Mouse (Mus musculus) C2C12 (cell line): ENCODE data around the gene Sypl.

Experiments
- CEBPB ChIP-seq: IDR thresholded peaks from one replicate; pipeline ENCODE4 v1.6.1; 2011; ENCODE audit warnings: low read depth, mild to moderate bottlenecking, control low read depth, moderate library complexity
- CTCF ChIP-seq: IDR thresholded peaks from one replicate; pipeline ENCODE4 v1.5.1; 2011; ENCODE audit not compliant: control insufficient read depth, insufficient read depth, insufficient read length
- FOSL1 ChIP-seq: IDR thresholded peaks from one replicate; pipeline ENCODE4 v1.8.0; 2011; ENCODE audit warnings: mild to moderate bottlenecking, low read length; ENCODE audit not compliant: poor library complexity, insufficient read depth, severe bottlenecking
- MAX ChIP-seq: IDR thresholded peaks from one replicate; pipeline ENCODE4 v1.6.1; 2011; ENCODE audit warnings: mild to moderate bottlenecking, control low read depth
- MYOD1 ChIP-seq: IDR thresholded peaks from one replicate; pipeline ENCODE4 v1.6.1; 2011; ENCODE audit warnings: low read depth; ENCODE audit not compliant: control insufficient read depth, insufficient read length
- MYOG ChIP-seq: IDR thresholded peaks from one replicate; pipeline ENCODE4 v1.6.1; 2011; ENCODE audit not compliant: control insufficient read depth, insufficient read length; ENCODE audit errors: extremely low read depth
- USF1 ChIP-seq: IDR thresholded peaks from one replicate; pipeline ENCODE4 v1.6.1; 2011; ENCODE audit warnings: low read depth, mild to moderate bottlenecking, control low read depth, moderate library complexity

DNA sequence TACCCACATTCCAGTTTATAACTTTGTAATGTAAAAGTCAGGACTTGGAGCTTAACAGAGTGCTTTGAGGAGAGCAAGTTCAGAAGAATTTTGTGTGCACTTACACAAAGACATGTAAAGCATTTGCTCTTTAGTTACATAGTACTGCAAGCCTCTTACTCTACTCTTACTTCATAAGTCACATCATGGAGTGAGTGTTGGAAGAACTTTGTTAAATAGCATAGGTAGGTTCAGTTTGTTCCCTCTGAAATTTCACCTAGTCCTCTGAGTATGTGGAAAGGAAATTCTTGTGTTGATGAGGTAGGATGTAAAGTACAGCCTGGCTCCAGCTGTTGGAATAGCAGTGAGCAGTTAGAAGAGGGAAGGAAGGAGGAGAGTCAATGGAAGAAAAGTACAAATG is 21.2 kb downstream of the Sypl start:
- TF ChIP-seq CTCF (no peak), MYOG (no peak), FOSL1 (no peak), CEBPB (no peak), USF1 (no peak), MAX (no peak), MYOD1 (no peak)
